Mouse (Mus musculus): ENCODE measurements at regions not wholly inside any gene's neighbourhood (a gene's known extent, or its start where the extent isn't known, plus 50 kb on each side); places are given as distances from the start of the nearest gene placed in this dataset.
A peak's percentile ranks its signal among the peaks of the same experiment; 100 is the strongest.

DNA sequence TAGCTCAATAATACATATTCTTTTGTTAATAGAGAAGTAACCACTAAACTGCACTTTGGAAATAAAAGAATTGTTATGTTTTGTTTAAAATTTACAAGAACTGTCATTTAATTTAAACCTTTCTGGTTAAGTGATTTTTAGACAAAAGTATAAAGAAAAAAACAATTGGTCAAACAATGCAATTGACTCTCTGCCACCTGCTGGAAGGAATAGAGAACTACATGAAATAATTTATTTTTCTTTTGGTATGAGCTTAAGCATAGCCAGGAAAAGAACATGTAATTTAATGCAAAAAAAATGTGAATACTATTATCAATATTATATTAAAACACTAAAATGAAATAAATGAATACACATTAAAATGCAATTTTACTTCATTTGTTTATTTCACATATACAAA is 465.5 kb upstream of the Pcdh10 start:
- DNase-seq, result peak in 1 of 2 experiments; percentile 8

DNA sequence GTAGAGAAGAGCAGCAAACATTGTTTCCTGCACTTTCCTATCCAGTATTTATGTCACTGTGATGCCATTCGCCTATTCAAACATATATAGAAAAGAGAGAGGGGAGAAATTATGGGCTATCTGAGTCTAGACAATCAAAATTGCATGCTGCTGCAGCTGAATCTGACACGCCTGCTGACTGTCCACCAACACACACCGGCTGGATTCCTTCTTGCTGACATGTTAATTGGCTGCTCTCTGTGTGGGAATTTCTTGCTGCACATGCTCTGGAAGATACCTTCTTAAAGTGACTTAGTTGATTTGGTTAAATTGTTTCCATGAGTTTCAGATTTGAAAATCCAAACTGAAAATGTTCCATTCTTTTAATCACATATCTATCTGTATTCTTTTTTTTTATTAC is 463.9 kb upstream of the Pcdh10 start:
- no peak for DNase-seq
